Mouse (Mus musculus) liver, embryonic 14.5 days (tissue): Measurements from ENCODE around the gene Cemip2. TPM values are rescaled to one million over a fixed set of nuclear protein-coding genes. Genes with fewer than 3 reads are reported as not detected.
A peak's percentile ranks its signal among the peaks of the same experiment; 100 is the strongest.

Experiments used
- ATAC-seq: fragments of 200-750 bp; cut with Nextera tagmentation; 2 replicates; pipeline ENCODE4 v1.8.0; 2017; ENCODE audit warnings: moderate number of reproducible peaks, mild to moderate bottlenecking, moderate library complexity; ENCODE audit not compliant: insufficient read depth
- DNase-seq, 3 experiments: peaks; one replicate each; pipeline ENCODE4 v3.0.0-alpha.2; 2012 to 2013; ENCODE audit warnings: low read depth in 3 of 3, low spot score in 3 of 3
- H3K27ac ChIP-seq: fragments of 300-500 bp; sonication (generic); 2 replicates; pipeline ENCODE4 v1.5.1; 2014; ENCODE audit warnings: moderate library complexity, mild to moderate bottlenecking, control low read depth, inconsistent platforms
- H3K27me3 ChIP-seq: fragments of 300-500 bp; sonication (generic); 2 replicates; pipeline ENCODE4 v1.6.1; 2014; ENCODE audit warnings: mild to moderate bottlenecking, low read length, moderate library complexity; ENCODE audit not compliant: control insufficient read depth, insufficient read depth
- H3K36me3 ChIP-seq: fragments of 300-500 bp; sonication (generic); replicated peaks from 2 replicates; pipeline ENCODE4 v1.6.1; 2014; ENCODE audit warnings: low read depth; ENCODE audit not compliant: control insufficient read depth, insufficient read depth
- H3K4me1 ChIP-seq, 2 experiments: fragments of 200-500 bp in 1 of 2; fragments of 300-500 bp in 1 of 2; sonication (generic) in 1 of 2; replicated peaks; 2 replicates each; pipeline ENCODE4 v1.6.1; 2012 to 2014; ENCODE audit warnings: antibody characterized with exemption in 1 of 2, inconsistent platforms in 1 of 2, low read length in 1 of 2; ENCODE audit not compliant: control insufficient read depth in 2 of 2, insufficient read depth in 2 of 2
- H3K4me2 ChIP-seq: fragments of 300-500 bp; sonication (generic); 2 replicates; pipeline ENCODE4 v1.6.1; 2014; ENCODE audit warnings: low read depth, mild to moderate bottlenecking, control low read depth, moderate library complexity
- H3K4me3 ChIP-seq, 2 experiments: fragments of 200-500 bp in 1 of 2; fragments of 300-500 bp in 1 of 2; sonication (generic) in 1 of 2; 2 replicates each; pipeline ENCODE4 v1.5.1; 2012 to 2014; ENCODE audit warnings: low read depth in 2 of 2, low read length in 2 of 2, mild to moderate bottlenecking in 2 of 2, control low read depth in 1 of 2, inconsistent platforms in 1 of 2, moderate library complexity in 1 of 2; ENCODE audit not compliant: insufficient read depth in 1 of 2
- H3K9ac ChIP-seq: fragments of 300-500 bp; sonication (generic); replicated peaks from 2 replicates; pipeline ENCODE4 v1.6.1; 2014; ENCODE audit warnings: mild to moderate bottlenecking, control low read depth, moderate library complexity
- H3K9me3 ChIP-seq: fragments of 300-500 bp; sonication (generic); 2 replicates; pipeline ENCODE4 v1.6.1; 2016; ENCODE audit warnings: low read length, mixed read lengths; ENCODE audit not compliant: control insufficient read depth
- CTCF ChIP-seq: IDR thresholded peaks from 2 replicates; pipeline ENCODE4 v1.5.1; 2016; ENCODE audit warnings: antibody characterized with exemption, low read depth, control low read depth
- EP300 ChIP-seq: IDR thresholded peaks from 2 replicates; pipeline ENCODE4 v1.6.1; 2016; ENCODE audit warnings: antibody characterized with exemption, low read depth
- WGBS: fragments of 180-500 bp; shearing (Covaris S2); extraction: QIAGEN DNeasy Blood & Tissue Kit; methylation state at CpG from one replicate; pipeline ENCODE4 v1.1.7; 2014; ENCODE audit not compliant: insufficient replicate concordance; 5-methylcytosine and 5-hydroxymethylcytosine counted together
- polyA plus RNA-seq, 2 experiments: library from polyadenylated mRNA; depleted of rRNA in 1 of 2; stranded (reverse) in 1 of 2; unstranded in 1 of 2; fragments of >200 nt; fragmentation: Nextera tagmentation in 1 of 2; extraction: Ambion mirVana in 1 of 2; gene quantifications; 2 replicates each; pipeline versions ENCODE4 v1.2.1 to v1.2.3; 2012 to 2014

Gene Cemip2
- polyA plus RNA-seq (2012; rRNA removed) (2.4 and 3.0 TPM in 2 replicates), polyA plus RNA-seq (2014; fragmentation: Nextera tagmentation; extraction: Ambion mirVana) (6.0 and 6.7 TPM in 2 replicates)

- peak; percentile 80 to 83 (median 81) for DNase-seq
- WGBS = under 1% methylated on average over 72 of the region's 75 CpGs
- Histone ChIP-seq H3K9me3 (no peaks in the 10 kb centered on the region), H3K4me3 (peak within 1 kb of the TSS; percentile 71 to 81), H3K36me3 (no peaks in the 10 kb centered on the region), H3K4me2 (peak within 1 kb of the TSS; percentile 85), H3K27ac (no peak within 1 kb of the TSS), H3K4me1 (no peaks in the 10 kb centered on the region), H3K9ac (peak within 1 kb of the TSS; percentile 64), H3K27me3 (peaks cover 8% of the 10 kb centered on the region)
- TF ChIP-seq CTCF (peak; percentile 78), EP300 (no peak)
- ATAC-seq = peak; percentile 98
Measured at GRCm38 (mm10) chr19:21778147-21778917, at the start of gene Cemip2. Gene Cemip2, plus strand, starts transcription at chr19:21778342.

DNA sequence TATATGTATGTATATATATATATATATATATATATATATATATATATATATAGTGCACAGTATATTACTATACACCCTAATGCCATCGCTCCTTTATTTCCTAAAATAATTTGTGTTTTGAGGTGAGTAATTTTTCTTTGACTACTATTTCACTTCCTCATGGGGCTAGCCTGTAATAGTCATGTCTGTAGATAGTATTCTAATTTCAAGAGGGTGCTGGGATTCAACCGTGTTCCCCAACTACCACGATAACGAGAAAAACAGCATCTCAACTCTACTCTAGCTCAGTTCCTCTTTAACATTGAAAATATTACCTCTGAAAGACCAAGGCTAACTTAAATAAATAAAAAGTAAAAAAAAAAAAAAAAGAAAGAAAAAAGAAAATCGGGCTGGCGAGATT lies 49.8 kb upstream of the Cemip2 start:
- DNase-seq = no peak
- TF ChIP-seq EP300 (no peak), CTCF (no peak)
- Histone ChIP-seq H3K4me3 (no peak overlapping the region), H3K36me3 (no peaks in the 10 kb centered on the region), H3K4me1 (no peaks in the 10 kb centered on the region), H3K9ac (no peak overlapping the region), H3K27me3 (no peaks in the 10 kb centered on the region), H3K27ac (no peak overlapping the region), H3K9me3 (no peaks in the 10 kb centered on the region), H3K4me2 (no peak overlapping the region)
- ATAC-seq = no peak
- WGBS = 74% methylated on average over 6 of the region's 6 CpGs

GRCm38 (mm10) chr19:21731887-21732286 lies 46.3 kb upstream of the Cemip2 start:
- H3K9ac ChIP-seq = no peak overlapping the region
- H3K27me3 ChIP-seq = no peaks in the 10 kb centered on the region
- H3K36me3 ChIP-seq = no peaks in the 10 kb centered on the region
- no peak overlapping the region for H3K4me2 ChIP-seq
- DNase-seq (no peak), ATAC-seq (no peak)
- 66% methylated on average over 5 of the region's 5 CpGs for WGBS
- TF ChIP-seq CTCF (no peak), EP300 (no peak)
- H3K9me3 ChIP-seq = no peaks in the 10 kb centered on the region
- no peak overlapping the region for H3K4me3 ChIP-seq
- no peak overlapping the region for H3K27ac ChIP-seq
- H3K4me1 ChIP-seq = no peaks in the 10 kb centered on the region

- Histone ChIP-seq H3K9me3 (no peaks in the 10 kb centered on the region), H3K27me3 (no peaks in the 10 kb centered on the region), H3K4me1 (peaks cover 0 to 6% of the 10 kb centered on the region in 2 experiments; a peak in 2 of 4 replicates), H3K9ac (no peak overlapping the region), H3K36me3 (no peaks in the 10 kb centered on the region), H3K4me3 (no peak overlapping the region), H3K4me2 (no peak overlapping the region), H3K27ac (no peak overlapping the region)
- no peak for TF ChIP-seq EP300
- TF ChIP-seq CTCF = no peak
- no peak for ATAC-seq
- WGBS = 69% methylated on average over 2 of the region's 2 CpGs
- DNase-seq = no peak
Measured at GRCm38 (mm10) chr19:21733176-21733575, 45.0 kb upstream of the Cemip2 start.

DNA sequence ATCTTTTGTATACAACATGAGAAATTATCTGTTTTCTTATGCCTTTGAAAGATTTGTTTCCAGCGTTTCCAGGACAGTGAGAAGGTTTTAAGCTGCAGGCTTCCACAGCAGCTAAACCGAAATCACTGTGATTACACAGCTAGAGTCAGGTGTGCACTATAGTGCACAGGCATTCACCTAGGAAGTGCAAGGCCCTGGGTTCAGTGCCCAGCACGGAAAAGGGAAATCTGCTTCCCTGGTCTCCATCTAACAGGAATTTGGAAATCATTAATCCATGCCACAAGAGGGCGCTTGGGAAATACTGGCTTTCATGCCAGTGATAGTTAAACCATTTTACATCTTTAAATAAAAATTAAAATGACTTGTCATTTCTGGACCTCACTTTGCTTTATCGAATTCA lies 44.0 kb upstream of the Cemip2 start:
- no peak overlapping the region for H3K27ac ChIP-seq
- WGBS = 42% methylated on average over 5 of the region's 5 CpGs
- H3K9ac ChIP-seq = no peak overlapping the region
- peak; percentile 29; the same call in 1 of the 2 replicates for TF ChIP-seq CTCF
- no peak for TF ChIP-seq EP300
- H3K4me1 ChIP-seq = peaks cover 0 to 10% of the 10 kb centered on the region in 2 experiments; a peak in 2 of 4 replicates
- H3K27me3 ChIP-seq = no peaks in the 10 kb centered on the region
- no peak overlapping the region for H3K4me2 ChIP-seq
- DNase-seq = no peak
- no peak for ATAC-seq
- no peaks in the 10 kb centered on the region for H3K36me3 ChIP-seq
- H3K9me3 ChIP-seq = no peaks in the 10 kb centered on the region
- H3K4me3 ChIP-seq = no peak overlapping the region
